8 mouse cellular contexts compared by ENCODE assay signal in genomic region chr2:93333817-93334731, GRCm38 (mm10). TPM values are rescaled to one million over a fixed set of nuclear protein-coding genes. Genes with fewer than 3 reads are reported as not detected.
A peak's percentile ranks its signal among the peaks of the same experiment; 100 is the strongest.
DNase-seq lines count a peak whose midpoint lies in the region; ATAC-seq lines count a peak whose summit lies in the region.

TSS of gene Tspan18 (minus strand) at chr2:93334505.

- H3K27ac ChIP-seq in hindbrain, embryonic 12.5 days: peak within 1 kb of the TSS; percentile 81

- peak within 1 kb of the TSS; percentile 65 for H3K4me3 ChIP-seq in hindbrain, embryonic 12.5 days

- peaks cover 61% of the 10 kb centered on the region for H3K4me1 ChIP-seq in hindbrain, embryonic 12.5 days

- no peaks in the 10 kb centered on the region for H3K27me3 ChIP-seq in hindbrain, embryonic 12.5 days

- peak; percentile 75 for ATAC-seq in frontal cortex, adult (ENCODE audit: low TSS enrichment)
- peak; percentile 78 for ATAC-seq in hindbrain, embryonic 12.5 days (ENCODE audit: low FRiP score)
- peak; percentile 82 for ATAC-seq in megakaryocyte, adult 5-6 weeks (ENCODE audit: poor library complexity, severe bottlenecking)

- WGBS in hindbrain, embryonic 12.5 days: under 1% methylated on average over 86 of the region's 95 CpGs

- H3K4me2 ChIP-seq in hindbrain, embryonic 12.5 days (replicated peaks): peak within 1 kb of the TSS; percentile 97

- H3K9me3 ChIP-seq in hindbrain, embryonic 12.5 days (replicated peaks): no peaks in the 10 kb centered on the region

- peak; percentile 60 for DNase-seq in R1 (ENCODE audit: low read depth, low spot score)
- peak; percentile 68 for DNase-seq in cerebellum, adult 9-11 months
- peak; percentile 40 to 46 for DNase-seq in layer of hippocampus, postnatal 25 days (ENCODE audit: extremely low spot score in 1 of 2, low spot score in 1 of 2)
- DNase-seq in right cerebral cortex, postnatal 10 days (ENCODE audit: low spot score in 2 of 2): peak; percentile 47 to 71
- peak; percentile 61 for DNase-seq in urinary bladder, postnatal 25 days (ENCODE audit: low spot score)

- no peaks in the 10 kb centered on the region for H3K36me3 ChIP-seq in hindbrain, embryonic 12.5 days

- H3K9ac ChIP-seq in hindbrain, embryonic 12.5 days: peak within 1 kb of the TSS; percentile 88

RNA-seq across cellular contexts. Expression of gene Tspan18, which starts in this region (rescaled TPM):
- polyA plus RNA-seq in hindbrain, embryonic 12.5 days (2016; fragmentation: Nextera tagmentation; extraction: Ambion mirVana): 34.2 and 39.0 TPM in 2 replicates
- 10 to 100 TPM; 37.1 to 40.1 TPM for total RNA-seq in layer of hippocampus, postnatal 25 days (2021)
- 0.20 TPM in 1 of 2 replicates, not detected in the other for total RNA-seq in megakaryocyte, adult 5-6 weeks (2015)
- 0.12 TPM in 1 of 2 replicates, not detected in the other for total RNA-seq in megakaryocyte, adult 5-6 weeks (2017)

Comparison
In these comparisons a context has a peak if more than half of its experiments do, and no peak if none do; other contexts are left out.
1. Peak in every context shown above with its lines: DNase-seq, ATAC-seq, H3K4me3 ChIP-seq and H3K27ac ChIP-seq.
2. RNA of gene Tspan18 (total RNA-seq): 37.1 to 40.1 TPM in layer of hippocampus, postnatal 25 days; 0.12 to 0.20 TPM in megakaryocyte, adult 5-6 weeks; every median in the first group is over 10 times any median in the second.
3. Peak in ATAC-seq in megakaryocyte, adult 5-6 weeks; RNA of the gene not detected or under 1 TPM.